Mouse (Mus musculus) B cell, adult 2 months (primary cell): ENCODE results near the gene Map3k20.
A peak's percentile ranks its signal among the peaks of the same experiment; 100 is the strongest.

ENCODE experiments used
- DNase-seq, 2 experiments: peaks; one replicate each; pipeline ENCODE4 v3.0.0; 2022

The Map3k20 gene

DNA sequence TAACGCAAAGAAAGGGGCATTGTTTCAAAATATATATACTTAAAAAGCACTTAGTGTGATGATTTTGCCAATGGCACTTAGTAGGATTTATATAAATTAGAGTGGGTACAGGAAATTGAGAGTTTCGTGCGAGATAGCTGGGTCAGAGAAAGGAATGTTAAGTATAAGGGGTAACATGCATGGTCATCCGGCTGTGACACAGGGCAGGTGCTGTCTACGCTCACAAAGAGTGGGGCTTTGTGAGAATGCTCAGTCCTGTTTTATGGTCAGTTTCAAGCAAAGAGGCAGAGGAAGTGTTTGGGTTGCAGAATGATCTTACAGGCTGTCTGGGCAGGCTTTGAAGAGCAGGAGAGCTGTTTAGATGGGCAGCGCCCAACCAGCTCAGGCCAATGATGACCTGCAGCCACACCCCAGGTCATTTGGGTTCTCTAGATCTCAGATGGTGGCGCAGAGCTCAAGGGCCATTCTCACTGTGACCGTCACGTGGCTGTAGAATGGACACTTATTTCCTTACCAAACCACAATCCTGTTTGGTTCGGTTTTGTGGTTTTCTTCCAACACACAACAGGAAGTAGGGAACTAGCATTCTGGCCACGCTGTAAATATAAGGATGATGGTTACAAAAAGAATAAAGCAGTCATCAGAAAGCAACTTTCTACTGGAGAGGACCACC lies 37.4 kb downstream of the Map3k20 start:
- no peak for DNase-seq

DNA sequence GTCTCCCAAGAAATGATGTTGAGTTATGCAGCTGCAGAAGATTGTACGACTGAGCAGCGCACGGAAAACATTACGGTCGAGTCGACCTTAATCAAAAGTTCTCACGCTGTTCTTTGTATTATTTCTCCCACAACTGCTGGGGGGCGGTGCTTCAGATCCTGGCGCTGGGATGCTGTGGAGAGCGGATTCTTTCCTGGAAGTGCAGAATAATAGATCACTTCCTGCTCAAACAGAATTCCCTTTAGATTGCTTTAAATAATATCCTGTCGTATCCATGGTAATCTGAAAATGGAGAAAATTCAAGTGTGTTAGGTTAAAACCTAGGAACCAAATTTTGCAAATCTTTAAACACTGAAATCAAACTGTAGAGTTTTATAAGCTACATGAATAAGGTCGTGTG lies 39.0 kb downstream of the Map3k20 start:
- no peak for DNase-seq

- DNase-seq: no peak
Observed at GRCm38 (mm10) chr2:72326491-72326890, 41.1 kb downstream of the Map3k20 start.

DNA sequence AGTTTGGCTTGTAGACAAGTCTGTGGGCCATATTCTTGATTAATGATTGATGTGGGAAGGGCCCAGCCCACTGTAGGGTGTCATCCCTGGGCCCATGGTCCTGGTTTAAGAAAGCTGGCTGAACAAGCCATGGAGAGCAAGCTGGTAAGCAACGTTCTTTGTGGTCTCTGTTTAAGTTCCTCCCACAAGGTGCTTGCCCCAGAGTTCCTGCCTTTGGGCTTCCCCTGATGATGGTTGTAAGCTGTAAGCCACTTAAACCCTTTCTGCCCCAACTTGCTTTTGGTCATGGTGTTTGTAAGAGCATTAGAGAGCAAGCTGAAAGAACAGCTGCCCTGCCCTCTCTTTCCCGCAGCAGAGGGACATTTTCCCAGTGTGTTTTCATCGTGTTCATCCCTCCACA lies 43.0 kb downstream of the Map3k20 start:
- DNase-seq: no peak

DNA sequence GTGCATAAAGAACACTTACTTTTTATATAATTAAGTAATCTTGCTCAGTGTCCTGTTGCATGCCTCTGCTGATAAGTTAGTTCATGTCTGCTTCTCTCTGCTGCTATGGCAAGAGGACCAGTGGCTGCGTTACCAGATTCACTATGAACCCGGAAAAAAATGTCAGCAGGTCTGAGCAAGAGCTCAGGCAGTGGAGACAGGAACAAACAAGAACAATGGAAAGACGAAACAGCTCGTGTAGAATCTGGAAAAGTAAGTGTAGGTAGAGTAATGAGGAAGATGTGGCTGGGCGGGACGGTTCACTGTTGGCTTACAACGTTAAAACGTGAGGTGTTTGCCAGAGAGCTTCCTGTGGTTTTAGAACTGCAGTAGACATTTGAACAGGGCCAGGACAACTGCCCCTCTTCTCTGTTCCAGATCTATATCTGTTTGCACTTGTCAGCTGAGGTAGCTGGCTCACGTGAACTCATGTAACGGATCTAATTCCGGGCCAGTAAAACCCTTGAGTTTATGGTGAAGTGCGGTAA lies 45.6 kb downstream of the Map3k20 start:
- DNase-seq: no peak

GRCm38 (mm10) chr2:72332067-72332466 lies 46.6 kb downstream of the Map3k20 start:
- DNase-seq: no peak

DNA sequence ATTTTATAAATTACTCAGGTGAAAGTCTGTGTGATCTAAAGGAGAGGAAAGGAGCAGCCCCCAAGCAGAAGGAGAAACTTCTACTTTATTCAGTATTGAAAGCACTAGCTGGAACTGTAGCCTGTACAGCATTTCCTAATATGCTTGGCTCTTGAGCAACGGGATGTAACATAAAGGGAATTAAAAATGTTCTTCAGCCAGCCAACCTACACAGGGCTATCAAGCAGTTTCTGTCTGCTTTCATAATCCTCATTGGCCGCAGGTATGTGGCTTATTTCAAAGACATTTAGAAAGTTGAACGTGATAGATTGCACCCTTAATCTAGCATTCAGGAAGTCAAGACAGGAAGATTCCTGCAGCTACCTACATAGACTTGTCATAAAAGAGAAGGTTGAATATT lies 47.8 kb downstream of the Map3k20 start:
- DNase-seq: no peak

GRCm38 (mm10) chr2:72336840-72337239 lies 51.4 kb downstream of the Map3k20 start:
- DNase-seq: no peak

- DNase-seq: no peak
Observed at GRCm38 (mm10) chr2:72345281-72345680, 59.8 kb downstream of the Map3k20 start.

DNA sequence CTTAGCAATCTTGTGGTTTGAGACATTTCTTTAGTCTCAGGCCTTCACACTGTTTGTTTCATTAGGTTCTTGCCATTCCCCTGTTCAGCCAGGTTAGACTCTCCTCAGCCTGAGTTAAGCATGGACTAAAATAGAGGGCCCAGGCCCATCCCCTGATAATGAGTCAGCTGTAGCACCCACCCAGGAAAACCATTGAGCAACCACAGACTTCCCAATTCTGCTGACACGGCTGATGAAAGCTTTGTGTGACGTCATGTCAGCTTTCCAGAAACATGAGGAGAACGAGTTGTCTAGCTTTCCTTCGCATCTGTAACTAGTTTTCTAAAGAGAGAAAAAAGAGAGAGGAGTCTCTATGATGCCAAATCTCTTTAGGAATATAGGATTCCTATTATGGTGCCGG lies 65.9 kb downstream of the Map3k20 start:
- DNase-seq: no peak

GRCm38 (mm10) chr2:72351776-72352175 lies 66.3 kb downstream of the Map3k20 start:
- no peak for DNase-seq

GRCm38 (mm10) chr2:72352756-72353155 lies 67.3 kb downstream of the Map3k20 start:
- no peak for DNase-seq

GRCm38 (mm10) chr2:72356471-72356870 lies 71.0 kb downstream of the Map3k20 start:
- DNase-seq: no peak

- no peak for DNase-seq
Observed at GRCm38 (mm10) chr2:72361572-72361971, 76.1 kb downstream of the Map3k20 start.

DNA sequence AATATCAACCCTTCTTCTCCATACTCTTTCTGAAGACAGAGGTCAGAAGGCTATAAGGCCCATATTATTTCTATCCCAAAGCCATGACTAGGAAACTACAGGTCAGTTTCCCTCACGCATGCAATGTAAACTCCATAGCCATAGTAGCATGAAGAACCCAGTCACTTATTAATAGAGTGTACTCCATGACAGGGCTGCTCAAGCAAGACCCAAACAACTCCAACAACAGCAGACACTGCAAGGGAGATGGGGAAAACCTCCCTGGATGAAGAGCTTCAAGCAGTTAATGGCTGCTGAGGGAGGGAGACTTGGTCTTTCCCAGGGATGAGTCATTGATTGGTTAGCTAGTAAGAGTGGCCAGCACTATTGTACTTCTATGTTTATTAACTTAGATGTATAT lies 78.0 kb downstream of the Map3k20 start:
- no peak for DNase-seq

DNA sequence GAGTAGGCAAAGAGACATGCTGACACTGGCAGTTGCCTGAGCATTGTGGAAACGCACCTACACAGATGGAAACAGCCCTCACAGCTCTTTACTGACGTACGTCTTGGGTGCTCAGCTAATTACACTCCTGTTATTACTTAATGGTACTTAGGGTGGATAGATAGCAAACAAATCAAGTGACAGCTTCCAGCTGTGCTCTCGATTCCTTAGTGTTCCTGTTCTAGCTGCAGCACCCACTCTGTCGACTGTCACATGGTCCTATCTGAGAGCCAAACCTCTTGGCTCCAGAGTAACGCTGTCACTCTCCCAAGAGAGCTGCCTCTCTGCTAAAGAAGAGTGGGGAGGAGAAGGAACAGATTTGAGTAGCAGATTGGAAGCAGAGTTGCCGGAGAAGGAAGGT lies 80.5 kb downstream of the Map3k20 start:
- DNase-seq: no peak

GRCm38 (mm10) chr2:72366503-72366902 lies 81.1 kb downstream of the Map3k20 start:
- DNase-seq: no peak

DNA sequence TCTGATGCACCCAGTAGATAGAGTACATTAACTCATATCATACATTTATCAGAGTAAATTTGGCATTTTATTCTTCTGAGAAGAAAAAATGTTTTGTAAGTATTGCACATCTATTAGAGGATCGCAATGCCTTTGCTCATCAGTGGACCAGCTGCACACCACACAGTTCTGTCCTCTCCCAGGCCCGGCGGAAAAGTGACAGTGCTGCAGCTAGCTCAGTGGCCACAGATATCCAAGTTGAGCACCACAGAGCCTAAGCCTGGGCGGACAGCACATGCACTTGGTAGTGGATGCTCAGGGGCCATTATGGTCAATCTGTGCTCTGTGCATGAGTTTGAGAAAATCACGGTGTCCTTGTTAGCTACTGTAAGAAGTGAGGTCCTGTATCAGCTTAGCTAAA lies 82.4 kb downstream of the Map3k20 start:
- DNase-seq: no peak

- no peak for DNase-seq
Observed at GRCm38 (mm10) chr2:72369140-72369600, 83.7 kb downstream of the Map3k20 start.

- DNase-seq: no peak
Observed at GRCm38 (mm10) chr2:72372136-72372535, 86.7 kb downstream of the Map3k20 start.

- no peak for DNase-seq
Observed at GRCm38 (mm10) chr2:72374076-72374475, 88.6 kb downstream of the Map3k20 start.

GRCm38 (mm10) chr2:72375877-72376276 lies 90.4 kb downstream of the Map3k20 start:
- no peak for DNase-seq

DNA sequence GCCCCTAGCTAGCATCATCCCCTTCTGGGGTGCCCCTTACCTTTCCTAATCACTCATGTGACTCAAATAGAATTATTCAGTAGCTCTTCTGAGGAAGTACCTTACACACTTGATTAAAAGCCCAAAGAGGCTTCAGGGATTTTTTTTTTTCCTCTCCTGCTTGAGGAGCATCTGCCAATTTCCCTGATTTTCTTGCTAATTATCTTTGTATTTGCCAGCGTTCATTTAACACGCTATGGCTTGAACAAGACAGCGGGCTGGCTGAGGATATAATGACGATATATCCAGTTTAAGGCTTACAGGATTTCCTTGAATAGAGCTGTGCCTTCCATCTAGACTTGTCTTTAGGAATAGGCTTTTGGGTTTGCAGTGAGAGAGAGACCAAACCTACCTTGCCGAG lies 91.5 kb downstream of the Map3k20 start:
- no peak for DNase-seq

DNA sequence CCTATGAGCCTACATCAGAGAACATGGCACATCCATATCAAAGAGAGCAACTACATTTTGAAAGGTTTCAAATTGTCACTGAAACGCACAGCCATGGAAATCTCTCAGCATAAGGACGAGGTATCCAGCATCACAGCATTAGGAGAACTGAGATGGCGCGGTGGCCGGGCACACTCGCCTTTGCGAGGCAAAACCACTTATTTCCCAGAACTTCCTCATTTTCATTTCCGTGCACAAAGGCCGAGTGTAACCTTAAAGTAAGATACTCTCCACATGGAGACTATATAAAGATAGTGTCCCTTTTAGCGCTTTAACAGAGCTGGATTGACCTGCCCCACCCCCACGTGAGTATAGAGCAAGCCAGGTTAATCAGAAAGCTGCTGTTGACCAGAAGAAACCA lies 94.0 kb downstream of the Map3k20 start:
- peak; percentile 19 to 22 for DNase-seq

DNA sequence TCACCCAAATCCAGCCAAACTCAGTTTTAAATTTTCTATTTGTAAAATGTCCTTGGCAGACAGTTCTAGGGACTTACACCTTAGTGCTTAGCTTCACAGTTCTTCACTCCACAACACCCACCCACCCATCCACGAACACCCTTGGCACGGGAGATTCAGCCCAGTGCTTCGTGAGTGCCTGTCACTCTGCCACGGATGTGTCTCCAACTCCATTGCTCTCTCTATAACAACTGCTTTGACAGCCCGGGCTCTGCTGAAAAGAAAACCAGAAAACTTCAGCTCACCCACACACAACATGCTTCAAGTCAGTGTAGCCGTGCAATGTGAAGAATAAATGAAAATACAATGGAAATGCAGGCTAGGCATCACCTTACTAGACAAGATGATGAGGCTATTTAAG lies 97.2 kb downstream of the Map3k20 start:
- no peak for DNase-seq
